Mouse (Mus musculus): Measurements from ENCODE around the gene Pi4ka.
"Not testable (repeated sequence)": the region's sequence is repeated elsewhere in the genome, so short reads cannot be mapped to it uniquely, and the experiment has no call there.

Gene Pi4ka

DNA sequence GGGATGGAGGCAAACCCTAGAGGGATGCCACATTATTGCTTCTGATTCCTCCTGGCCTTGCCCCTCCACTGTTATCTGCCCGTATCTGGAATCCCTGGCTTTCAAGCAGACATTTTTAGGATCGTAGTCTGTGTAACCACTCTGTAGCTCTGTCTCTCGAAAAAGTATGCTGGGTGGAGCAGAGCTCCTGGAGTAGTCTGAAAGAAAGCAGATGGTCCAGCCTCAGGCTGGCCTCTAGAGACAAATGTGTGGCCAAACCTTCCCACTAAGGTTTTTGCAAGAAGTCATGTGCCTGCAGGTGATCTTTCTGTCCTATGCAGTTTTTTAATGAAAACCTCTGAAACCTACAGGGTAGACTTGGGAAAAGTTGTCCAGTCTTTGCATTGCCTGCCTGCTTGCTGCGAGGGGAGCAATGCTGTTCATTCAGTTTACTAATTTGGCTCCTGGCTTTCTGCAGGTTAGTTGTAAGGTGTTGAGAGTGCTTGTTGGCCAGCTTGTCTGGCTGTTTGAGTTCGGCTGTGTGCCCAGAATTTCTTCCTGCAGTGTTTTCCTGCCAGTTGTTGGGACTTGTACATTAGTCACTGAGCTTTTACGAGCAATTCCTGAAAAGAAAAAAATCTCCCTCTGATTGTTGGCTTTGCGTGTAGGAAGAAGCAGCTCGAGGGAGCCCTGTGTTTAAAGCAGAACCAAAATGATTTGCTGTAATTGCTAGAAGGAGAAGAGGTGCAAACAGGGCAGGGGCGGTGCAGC lies 171.0 kb downstream of the Pi4ka start:
- peak; percentile 57 for DNase-seq (ENCODE audit: extremely low read depth, insufficient read length, low spot score)

DNA sequence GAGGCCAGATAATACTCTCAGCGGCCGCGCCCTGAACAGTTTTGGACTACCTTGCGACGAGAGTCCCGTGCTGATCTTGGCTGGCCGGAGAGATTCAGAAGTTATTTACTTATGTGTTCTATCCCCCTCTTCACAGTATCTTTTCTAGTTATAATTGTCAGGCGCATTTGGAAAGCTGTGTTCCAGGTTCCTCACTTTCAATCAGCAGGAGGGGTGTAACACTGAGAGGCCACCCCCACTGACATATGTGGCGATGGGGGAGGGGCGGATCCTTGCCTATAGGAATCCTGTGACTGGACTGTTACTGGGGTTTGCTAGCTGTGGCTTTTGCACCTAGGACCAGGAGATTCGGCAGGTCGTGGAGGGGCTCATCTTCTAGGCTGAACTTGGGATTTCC lies 171.6 kb downstream of the Pi4ka start:
- DNase-seq (ENCODE audit: extremely low read depth, insufficient read length, low spot score): no peak

DNA sequence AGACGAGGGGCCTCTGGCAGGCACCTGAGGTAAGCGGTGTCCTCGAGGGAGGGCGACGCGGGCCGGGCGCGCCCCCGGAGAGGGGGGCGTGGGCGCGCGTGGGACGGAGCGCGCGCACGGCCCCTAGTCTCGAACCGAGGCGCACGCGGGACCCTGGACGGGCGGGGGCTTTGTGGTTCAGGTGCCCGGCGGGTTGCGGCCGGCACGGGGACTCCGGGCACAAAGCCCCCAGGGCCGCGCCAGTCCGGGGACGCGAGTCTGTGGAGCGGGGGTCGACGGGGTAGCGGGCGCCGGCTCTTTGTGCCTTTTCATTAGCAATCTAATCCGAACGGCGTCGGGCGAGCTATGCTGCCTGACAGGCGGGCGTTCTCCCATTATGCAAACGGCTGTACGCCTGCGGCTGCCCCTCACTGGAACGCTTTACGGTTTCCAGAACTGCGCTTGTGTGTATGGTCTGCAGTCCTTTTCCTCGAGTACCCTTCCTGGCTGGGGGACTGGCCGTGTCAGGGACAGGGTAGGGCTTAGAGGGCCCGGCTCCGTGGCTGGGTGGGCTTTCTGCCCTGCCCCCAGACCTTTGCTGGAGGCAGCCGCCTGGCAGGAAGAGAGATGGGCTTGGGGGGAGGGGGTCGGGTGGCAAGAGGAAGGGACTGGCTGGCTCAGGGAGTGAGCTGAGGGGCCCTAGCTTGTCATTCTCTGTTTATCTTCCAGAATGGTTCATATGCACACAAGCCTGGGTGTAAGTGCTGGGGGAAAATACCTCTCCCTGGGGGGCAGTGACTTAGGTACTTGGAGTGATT lies 172.2 kb downstream of the Pi4ka start:
- DNase-seq (ENCODE audit: extremely low read depth, insufficient read length, low spot score): peak; percentile 54

DNA sequence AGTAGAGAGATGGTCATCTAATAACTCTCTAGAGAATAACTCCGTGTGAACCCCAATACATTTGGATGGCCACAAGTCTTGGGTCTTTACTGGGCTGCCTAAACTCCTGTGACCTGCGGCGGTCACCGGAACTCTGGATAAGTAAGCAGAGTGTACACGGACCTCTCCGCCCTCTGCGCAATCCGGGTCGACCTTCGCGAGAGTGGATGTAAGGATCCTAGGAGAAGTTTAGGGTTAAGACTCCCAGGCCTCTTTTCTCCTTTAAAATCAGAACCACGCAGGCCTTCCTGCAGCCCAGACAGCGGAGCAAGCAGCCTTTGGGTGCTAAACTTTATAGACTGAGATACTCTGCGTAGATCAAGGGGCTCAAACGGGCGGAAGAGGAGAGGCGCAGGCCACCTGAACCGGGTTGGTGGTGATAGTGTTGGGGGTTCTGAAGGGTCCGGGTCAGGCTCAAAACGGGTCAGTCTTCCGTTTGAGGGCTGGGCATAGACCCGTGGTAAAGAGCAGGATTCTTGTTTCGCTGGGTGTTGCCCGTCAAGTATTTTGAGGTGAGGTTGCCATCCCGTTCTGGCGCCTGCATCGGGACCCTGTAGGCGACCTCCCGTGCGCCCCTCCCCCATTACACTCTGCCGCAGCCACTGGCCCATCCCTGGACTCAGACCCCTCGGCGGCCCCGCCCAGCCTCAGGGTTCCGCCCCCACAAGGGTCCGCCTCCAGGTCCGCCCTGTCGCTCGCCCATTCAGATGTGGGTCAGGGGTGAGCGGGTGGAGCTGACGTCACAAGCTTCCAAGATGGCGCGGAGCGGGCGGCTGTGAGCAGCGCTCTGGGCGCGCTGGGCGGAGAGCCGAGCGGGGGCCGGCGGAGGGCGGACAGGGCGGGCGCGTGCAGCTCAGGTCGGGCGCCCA lies 173.1 kb downstream of the Pi4ka start, which contains the start of gene Hic2:
Gene Hic2 (plus strand): TSS at position 779 of the 908 bp plus-strand sequence.
- peak; percentile 88 for DNase-seq (ENCODE audit: extremely low read depth, insufficient read length, low spot score)

DNA sequence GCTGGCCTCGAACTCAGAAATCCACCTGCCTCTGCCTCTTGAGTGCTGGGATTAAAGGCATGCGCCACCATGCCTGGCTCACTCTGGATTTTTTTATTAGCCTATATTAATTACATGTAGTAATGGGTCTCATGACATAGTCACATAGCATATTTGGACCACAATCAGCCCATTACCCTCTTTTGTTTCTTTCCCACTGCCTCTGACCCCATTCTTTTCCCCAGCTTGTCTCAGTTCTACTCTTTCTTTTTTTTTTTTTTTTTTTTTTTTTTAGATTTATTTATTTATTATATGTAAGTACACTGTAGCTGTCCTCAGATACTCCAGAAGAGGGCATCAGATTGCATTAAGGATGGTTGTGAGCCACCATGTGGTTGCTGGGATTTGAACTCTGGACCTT lies 174.6 kb downstream of the Pi4ka start:
- not testable (repeated sequence) for DNase-seq (ENCODE audit: extremely low read depth, insufficient read length, low spot score)
